Mouse (Mus musculus) G1E (cell line): ENCODE measurements around the gene Fscn1. TPM values are rescaled to one million over a fixed set of nuclear protein-coding genes. Genes with fewer than 3 reads are reported as not detected.

Source experiments
- ATAC-seq: 2 replicates; pipeline ENCODE4 v1.8.0; 2016; ENCODE audit warnings: mild to moderate bottlenecking; ENCODE audit not compliant: insufficient number of reproducible peaks, poor library complexity, low FRiP score, severe bottlenecking; ENCODE audit errors: extremely low read depth
- DNase-seq: peaks from one replicate; pipeline ENCODE4 v3.0.0; 2012; ENCODE audit warnings: low spot score
- H3K27me3 ChIP-seq: 2 replicates; pipeline ENCODE4 v1.6.1; 2012; ENCODE audit warnings: mild to moderate bottlenecking, low read length, inconsistent platforms; ENCODE audit not compliant: insufficient read depth
- H3K36me3 ChIP-seq: replicated peaks from 2 replicates; pipeline ENCODE3; 2012; ENCODE audit warnings: mild to moderate bottlenecking, inconsistent platforms
- H3K4me1 ChIP-seq: 2 replicates; pipeline ENCODE4 v1.6.1; 2012; ENCODE audit warnings: low read depth, low read length, inconsistent platforms, mixed read lengths; ENCODE audit not compliant: insufficient read depth
- H3K4me3 ChIP-seq: 2 replicates; pipeline ENCODE4 v1.5.1; 2012; ENCODE audit warnings: low read depth, mild to moderate bottlenecking, inconsistent platforms, low read length, moderate library complexity, mixed read lengths
- H3K9me3 ChIP-seq: replicated peaks from 2 replicates; pipeline ENCODE4 v1.6.1; 2012; ENCODE audit warnings: inconsistent platforms
- CTCF ChIP-seq: IDR thresholded peaks from 2 replicates; pipeline ENCODE4 v1.5.1; 2012; ENCODE audit warnings: low read depth, low read length, inconsistent platforms, mixed read lengths
- GATA1 ChIP-seq: IDR thresholded peaks from 2 replicates; pipeline ENCODE4 v1.6.1; 2012; ENCODE audit warnings: borderline replicate concordance, low read length, inconsistent platforms, mixed read lengths
- GATA2 ChIP-seq: IDR thresholded peaks from 2 replicates; pipeline ENCODE4 v1.6.1; 2012; ENCODE audit warnings: low read depth, low read length, inconsistent platforms, borderline replicate concordance
- POLR2AphosphoS5 ChIP-seq: IDR thresholded peaks from 2 replicates; pipeline ENCODE4 v1.6.1; 2012; ENCODE audit warnings: low read depth, low read length, inconsistent platforms; ENCODE audit not compliant: insufficient replicate concordance
- TAL1 ChIP-seq: conservative IDR thresholded peaks from 2 replicates; pipeline ENCODE4 v1.6.1; 2012; ENCODE audit warnings: low read depth, low read length, inconsistent platforms, mixed read lengths
- polyA plus RNA-seq: library from polyadenylated mRNA; stranded (reverse); fragments of >175 nt; gene quantifications from 2 replicates; pipeline ENCODE4 v1.2.3, GENCODE M21; 2012
- total RNA-seq, 2 experiments: library from RNA; stranded (forward) in 1 of 2; stranded (reverse) in 1 of 2; fragments of 200-1000 nt in 1 of 2; fragments of >200 nt in 1 of 2; fragmentation: Nextera tagmentation in 1 of 2; gene quantifications; 2 replicates each; pipeline ENCODE4 v1.2.3; 2014 to 2017

Gene Fscn1
- total and polyA plus RNA-seq, 3 experiments = not detected

DNA sequence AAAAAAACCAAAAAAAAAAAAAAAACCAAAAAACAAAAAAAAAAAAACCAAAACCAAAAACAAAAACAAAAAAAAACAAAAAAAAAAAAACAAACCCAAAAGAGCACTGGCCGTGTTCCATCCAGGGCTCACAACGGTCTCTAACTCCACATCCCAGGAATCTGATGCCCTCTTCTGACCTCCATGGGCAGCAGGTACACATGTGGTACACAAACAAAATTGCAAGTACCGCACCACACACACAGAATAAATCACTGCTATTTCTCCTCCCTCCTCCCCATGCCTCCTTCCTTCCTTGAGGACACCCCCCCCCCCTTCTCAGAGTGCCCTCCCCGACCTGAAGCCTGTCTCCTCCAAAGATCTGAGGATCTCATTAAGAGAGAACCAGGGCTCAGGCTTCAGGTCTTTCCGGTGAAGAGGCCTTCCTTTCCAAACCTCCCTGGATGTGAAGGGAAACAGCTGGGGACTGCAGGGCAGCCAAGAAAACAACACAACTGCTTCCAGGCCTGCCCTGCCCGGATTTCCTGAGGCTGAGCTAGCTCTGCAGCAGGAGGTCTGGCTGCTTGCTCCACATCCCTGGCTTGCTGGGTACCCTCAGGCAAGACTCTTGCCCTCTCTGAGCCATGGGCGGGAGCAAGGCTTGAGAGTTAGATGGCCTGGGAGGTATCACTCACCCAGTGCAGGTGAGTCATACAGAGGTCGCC, 15.0 kb upstream of the Fscn1 start:
- no peak for ATAC-seq
- TF ChIP-seq TAL1 = no peak
- TF ChIP-seq POLR2AphosphoS5 = no peak
- no peak for TF ChIP-seq GATA1
- TF ChIP-seq CTCF = no peak
- TF ChIP-seq GATA2 = no peak
- no peaks in the 10 kb centered on the region for H3K36me3 ChIP-seq
- no peak for DNase-seq
- no peak overlapping the region for H3K4me3 ChIP-seq
- peaks cover 25% of the 10 kb centered on the region for H3K27me3 ChIP-seq
- H3K4me1 ChIP-seq = peaks cover 6% of the 10 kb centered on the region; the same call in 1 of the 2 replicates
- H3K9me3 ChIP-seq = peaks cover 2% of the 10 kb centered on the region; the same call in 1 of the 2 replicates

DNA sequence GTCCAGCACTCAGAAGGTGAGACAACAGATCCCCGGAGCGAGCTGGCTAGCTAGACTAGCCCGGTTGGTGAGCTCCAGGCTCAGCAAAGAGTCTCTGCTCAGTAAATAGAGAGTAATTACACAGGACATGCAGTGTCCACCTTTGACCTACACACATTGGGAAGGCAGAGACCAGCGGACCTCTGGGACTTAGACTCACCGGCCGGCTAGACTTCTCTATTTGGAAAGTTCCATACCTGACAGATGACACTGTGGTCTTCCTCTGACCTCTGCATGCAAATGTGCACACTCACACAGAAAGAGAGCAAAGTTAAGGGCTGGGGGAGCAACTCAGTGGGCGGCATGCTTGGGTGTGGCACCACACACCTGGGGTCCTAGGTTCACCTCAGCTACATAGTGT, 12.7 kb upstream of the Fscn1 start:
- H3K36me3 ChIP-seq = no peaks in the 10 kb centered on the region
- no peak overlapping the region for H3K4me3 ChIP-seq
- no peak for DNase-seq
- H3K9me3 ChIP-seq = no peaks in the 10 kb centered on the region
- H3K4me1 ChIP-seq = peaks cover 6% of the 10 kb centered on the region; the same call in 1 of the 2 replicates
- TF ChIP-seq GATA1 (no peak), GATA2 (no peak), POLR2AphosphoS5 (no peak)
- peaks cover 30% of the 10 kb centered on the region for H3K27me3 ChIP-seq
- ATAC-seq = no peak

DNA sequence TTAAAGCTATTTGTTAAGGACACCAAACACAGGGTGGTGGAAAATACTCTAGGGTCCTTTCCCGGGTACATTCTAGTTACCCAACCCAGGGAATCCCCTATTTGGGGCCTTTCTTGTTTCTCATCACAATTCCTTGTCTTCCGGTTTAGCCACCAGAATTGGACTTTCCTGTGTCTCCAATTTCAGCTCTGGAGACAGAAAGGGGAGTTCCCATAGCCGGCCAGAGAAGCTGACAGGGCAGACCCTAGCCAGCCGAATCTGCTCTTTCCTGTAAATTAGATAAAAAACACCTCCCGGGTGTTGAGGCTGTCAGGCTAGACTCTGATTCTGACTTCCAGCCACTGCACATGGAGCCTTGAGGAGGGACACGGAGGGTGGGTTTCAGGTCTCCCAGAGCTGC, 10.6 kb upstream of the Fscn1 start:
- Histone ChIP-seq H3K27me3 (peaks cover 30% of the 10 kb centered on the region), H3K4me3 (no peak overlapping the region), H3K36me3 (no peaks in the 10 kb centered on the region), H3K4me1 (peaks cover 4% of the 10 kb centered on the region; the same call in 1 of the 2 replicates), H3K9me3 (no peaks in the 10 kb centered on the region)
- DNase-seq = no peak
- TF ChIP-seq POLR2AphosphoS5 (no peak), TAL1 (no peak), GATA1 (no peak), CTCF (no peak), GATA2 (no peak)
- no peak for ATAC-seq

DNA sequence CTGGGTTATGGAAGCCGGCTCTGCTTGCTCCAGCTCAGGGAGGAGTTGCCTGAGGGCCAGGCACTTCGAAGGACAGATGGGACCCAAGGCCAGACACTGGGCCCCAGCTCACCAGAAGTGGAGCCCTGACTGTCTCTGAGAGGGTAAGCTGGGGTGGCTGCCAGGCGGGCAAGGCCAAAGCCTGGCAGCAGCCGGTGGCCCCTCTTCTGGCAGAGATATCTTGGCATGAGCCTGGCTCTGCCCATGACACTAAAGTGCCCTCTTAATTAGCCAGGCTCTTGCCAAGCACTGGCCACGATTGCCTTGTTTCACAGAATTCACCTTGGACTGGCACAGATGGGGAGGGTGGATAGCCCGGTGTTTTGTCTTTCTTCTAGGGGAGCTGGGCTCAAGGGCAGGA, 9.7 kb upstream of the Fscn1 start:
- TF ChIP-seq POLR2AphosphoS5 (no peak), GATA2 (no peak), GATA1 (no peak), TAL1 (no peak), CTCF (no peak)
- Histone ChIP-seq H3K36me3 (no peaks in the 10 kb centered on the region), H3K27me3 (peaks cover 33% of the 10 kb centered on the region), H3K4me3 (no peak overlapping the region), H3K4me1 (peaks cover 4% of the 10 kb centered on the region; the same call in 1 of the 2 replicates), H3K9me3 (no peaks in the 10 kb centered on the region)
- ATAC-seq = no peak
- no peak for DNase-seq

DNA sequence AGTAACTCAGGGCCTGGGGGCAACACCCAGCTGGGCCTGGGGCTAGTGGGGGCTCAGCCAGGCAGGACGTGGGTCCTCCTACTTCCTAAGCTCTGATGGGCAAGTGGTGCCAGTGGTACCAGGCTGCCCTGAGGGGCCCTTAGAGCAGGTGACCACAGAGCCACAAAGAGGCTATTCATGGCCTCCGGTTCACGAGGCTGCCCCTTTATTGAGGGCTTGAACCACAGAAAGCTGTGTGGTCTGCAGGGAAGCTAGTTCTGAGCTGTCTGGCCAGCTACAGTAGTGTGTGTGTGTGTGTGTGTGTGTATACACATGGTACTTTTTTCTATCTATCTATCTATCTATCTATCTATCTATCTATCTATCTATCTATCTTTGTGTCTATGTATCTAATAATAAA, 6.5 kb upstream of the Fscn1 start:
- Histone ChIP-seq H3K27me3 (peaks cover 34% of the 10 kb centered on the region), H3K4me1 (no peaks in the 10 kb centered on the region), H3K4me3 (no peak overlapping the region), H3K36me3 (no peaks in the 10 kb centered on the region), H3K9me3 (no peaks in the 10 kb centered on the region)
- no peak for TF ChIP-seq GATA1
- TF ChIP-seq TAL1 = no peak
- TF ChIP-seq CTCF = no peak
- no peak for TF ChIP-seq GATA2
- no peak for TF ChIP-seq POLR2AphosphoS5
- ATAC-seq (no peak), DNase-seq (no peak)

DNA sequence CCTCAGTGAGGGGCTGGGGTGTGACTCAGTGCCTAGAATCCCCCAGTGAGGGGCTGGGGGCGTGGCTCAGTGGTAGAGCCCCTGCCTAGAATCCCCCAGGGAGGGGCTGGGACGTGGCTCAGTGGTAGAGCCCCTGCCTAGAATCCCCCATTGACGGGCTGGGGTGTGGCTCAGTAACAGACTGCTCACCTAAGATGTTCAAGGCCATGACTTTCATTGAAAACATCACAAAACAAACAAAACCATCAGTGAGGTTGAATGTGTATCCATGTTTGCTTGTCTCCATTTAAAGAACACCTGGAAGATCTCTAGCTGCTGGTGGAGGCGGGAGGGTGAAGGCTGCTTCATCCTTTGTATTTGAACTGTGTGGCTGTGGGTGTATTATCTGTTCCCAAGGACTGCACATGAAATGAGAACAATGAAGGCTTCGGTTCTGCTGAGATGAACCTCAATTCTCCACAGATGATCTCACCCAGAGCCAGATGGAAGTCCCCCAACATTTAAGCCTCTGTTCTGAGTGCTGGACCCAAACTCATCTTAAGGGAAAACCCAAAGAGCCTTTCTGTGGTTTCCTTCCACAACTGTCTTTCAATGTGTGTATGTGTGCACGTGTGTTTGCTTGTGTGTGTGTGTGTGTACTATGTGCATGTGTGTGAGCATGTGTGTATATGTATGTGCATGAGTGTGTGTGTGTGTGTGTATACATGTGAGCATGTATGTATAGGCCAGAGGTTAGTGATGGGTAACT, 3.0 kb upstream of the Fscn1 start:
- H3K36me3 ChIP-seq = no peaks in the 10 kb centered on the region
- H3K9me3 ChIP-seq = peaks cover 14% of the 10 kb centered on the region
- ATAC-seq (no peak), DNase-seq (no peak)
- H3K4me1 ChIP-seq = peaks cover 10% of the 10 kb centered on the region
- TF ChIP-seq TAL1 = no peak
- peaks cover 55% of the 10 kb centered on the region for H3K27me3 ChIP-seq
- H3K4me3 ChIP-seq = no peak overlapping the region
